Mouse (Mus musculus): ENCODE measurements around the gene Pdlim4. TPM values are rescaled to one million over a fixed set of nuclear protein-coding genes. Genes with fewer than 3 reads are reported as not detected.
A peak's percentile ranks its signal among the peaks of the same experiment; 100 is the strongest.

Pdlim4 gene
- 28.2 and 33.4 TPM in 2 replicates for polyA plus RNA-seq (2015; fragmentation: Nextera tagmentation; extraction: Ambion mirVana)

DNA sequence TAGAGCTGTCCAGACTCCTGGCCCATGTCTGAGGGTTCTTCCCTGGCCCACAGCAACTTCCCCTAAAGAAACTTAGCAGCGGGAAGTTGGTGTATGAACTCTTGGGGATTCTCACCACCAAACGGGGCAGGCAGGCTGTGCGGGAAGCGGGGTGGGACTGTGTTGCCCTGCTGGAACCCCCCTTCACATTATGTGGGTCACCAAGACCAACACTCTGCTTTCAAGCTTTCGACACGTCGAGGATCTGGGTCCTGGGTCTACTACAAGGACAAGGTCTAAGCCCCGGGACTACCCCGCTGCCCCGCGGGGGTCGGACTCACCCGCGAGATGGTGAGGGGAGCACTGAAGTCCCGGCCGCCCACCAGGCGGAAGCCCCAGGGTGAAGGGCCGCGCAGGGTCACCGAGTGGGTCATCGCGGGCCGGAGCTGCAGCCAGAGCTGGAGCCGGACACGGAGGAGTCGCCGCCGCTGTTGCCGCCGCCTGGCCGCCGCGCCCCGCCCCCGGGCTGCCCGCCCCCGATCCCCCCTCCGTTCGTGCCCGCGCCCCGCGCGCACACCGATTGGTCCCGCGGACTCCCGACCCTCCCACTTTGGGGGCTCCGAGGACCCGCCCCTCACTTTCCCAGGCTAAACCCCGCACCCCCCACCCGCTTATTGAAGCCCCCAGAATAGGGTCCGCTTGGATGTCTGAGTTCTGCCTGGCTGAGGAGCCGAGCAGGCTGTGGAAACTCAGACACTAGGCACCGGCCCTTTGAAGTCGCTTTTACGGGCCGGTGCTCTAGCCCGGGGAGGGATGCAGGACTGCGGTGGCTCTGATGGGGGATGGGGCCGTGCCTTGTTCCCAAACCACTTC is at the start of gene Pdlim4:
Gene Pdlim4, minus strand, starts transcription at position 495 of the 852 bp plus-strand sequence.
- peak within 1 kb of the TSS; percentile 55 for H3K4me3 ChIP-seq
- 0 out of 2 replicates have a peak, but pooled peaks cover 3% of the 10 kb centered on the region for H3K27me3 ChIP-seq
- H3K9me3 ChIP-seq = no peaks in the 10 kb centered on the region
- H3K4me2 ChIP-seq = peak within 1 kb of the TSS; percentile 95
- 2% methylated on average over 46 of the region's 61 CpGs for WGBS
- peak within 1 kb of the TSS; percentile 61 for H3K9ac ChIP-seq
- ATAC-seq (ENCODE audit: low FRiP score, low read depth) = peak; percentile 65
- no peaks in the 10 kb centered on the region for H3K36me3 ChIP-seq
- H3K27ac ChIP-seq (replicated peaks) = peak within 1 kb of the TSS; percentile 14; the same call in 1 of the 2 replicates
- H3K4me1 ChIP-seq (replicated peaks) = peaks cover 20% of the 10 kb centered on the region

DNA sequence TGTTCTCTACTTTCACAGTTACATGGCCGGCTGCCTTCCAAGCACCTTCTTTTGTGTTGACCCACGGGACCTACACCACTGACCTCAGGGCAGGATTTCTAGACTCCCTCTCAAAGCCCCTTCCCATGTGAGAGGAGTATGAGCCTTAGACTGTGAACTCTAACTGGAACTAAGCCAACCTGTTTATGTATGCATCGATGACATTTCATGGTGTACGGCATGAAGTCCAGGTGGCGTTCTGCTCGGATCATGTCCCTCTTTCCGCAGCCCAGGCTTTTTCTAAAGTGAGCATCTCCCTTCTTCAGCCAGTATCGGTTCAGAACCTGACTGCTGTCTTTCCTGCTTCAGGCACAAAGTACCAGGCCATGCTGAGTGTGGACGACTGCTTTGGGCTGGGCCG is 48.3 kb upstream of the Pdlim4 start:
- peaks cover 35% of the 10 kb centered on the region for H3K4me1 ChIP-seq (replicated peaks)
- no peak overlapping the region for H3K4me3 ChIP-seq
- 75% methylated on average over 10 of the region's 10 CpGs for WGBS
- no peak overlapping the region for H3K4me2 ChIP-seq
- no peaks in the 10 kb centered on the region for H3K9me3 ChIP-seq
- no peak for ATAC-seq (ENCODE audit: low FRiP score, low read depth)
- H3K36me3 ChIP-seq = no peaks in the 10 kb centered on the region
- no peaks in the 10 kb centered on the region for H3K27me3 ChIP-seq
- H3K27ac ChIP-seq (replicated peaks) = no peak overlapping the region
- no peak overlapping the region for H3K9ac ChIP-seq

DNA sequence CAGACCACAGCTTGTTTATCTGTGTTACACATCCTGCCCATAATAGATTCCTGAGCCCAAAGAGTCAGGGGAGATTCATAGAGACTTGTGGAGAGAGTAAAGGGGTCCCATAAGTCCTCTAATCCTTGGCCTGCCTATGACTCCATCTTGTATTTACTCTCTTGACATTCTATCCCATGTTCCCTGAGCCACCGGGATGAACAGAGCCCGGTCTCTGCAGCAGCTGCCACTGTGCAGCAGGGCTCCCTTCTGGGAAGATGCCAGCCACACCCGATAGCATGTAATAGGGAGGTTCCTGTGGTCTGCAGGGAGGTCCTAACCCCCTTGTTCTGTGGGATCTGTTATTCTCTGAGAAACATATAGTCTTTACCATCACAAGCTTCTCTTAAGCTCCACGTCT is 47.6 kb upstream of the Pdlim4 start:
- WGBS = 62% methylated on average over 4 of the region's 4 CpGs
- Histone ChIP-seq H3K9me3 (no peaks in the 10 kb centered on the region), H3K4me3 (no peak overlapping the region), H3K4me1 (replicated peaks) (peaks cover 41% of the 10 kb centered on the region), H3K27me3 (no peaks in the 10 kb centered on the region), H3K36me3 (no peaks in the 10 kb centered on the region), H3K9ac (no peak overlapping the region), H3K27ac (replicated peaks) (no peak overlapping the region), H3K4me2 (no peak overlapping the region)
- ATAC-seq (ENCODE audit: low FRiP score, low read depth) = no peak

DNA sequence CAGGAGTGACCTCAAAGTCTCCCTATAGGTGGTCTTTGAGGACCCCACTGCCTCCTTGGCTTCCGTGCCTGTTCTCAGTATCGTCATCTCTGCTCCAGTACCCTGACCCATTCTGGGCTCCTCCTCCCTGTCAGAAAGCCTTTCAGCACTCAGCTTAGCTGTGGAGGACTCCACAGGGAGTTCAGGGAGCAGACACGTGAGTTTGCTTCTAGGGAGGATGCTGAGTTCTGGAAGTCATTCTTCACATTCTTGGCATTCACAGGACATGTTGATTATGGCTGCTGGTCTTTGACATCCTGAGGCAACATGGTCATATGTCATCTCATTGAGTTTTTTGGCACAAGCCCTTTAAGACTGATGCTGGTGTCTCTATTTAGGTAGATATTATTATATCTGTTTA is 47.1 kb upstream of the Pdlim4 start:
- ATAC-seq (ENCODE audit: low FRiP score, low read depth) = no peak
- no peak overlapping the region for H3K4me3 ChIP-seq
- H3K4me1 ChIP-seq (replicated peaks) = peaks cover 43% of the 10 kb centered on the region
- no peaks in the 10 kb centered on the region for H3K9me3 ChIP-seq
- no peak overlapping the region for H3K4me2 ChIP-seq
- H3K9ac ChIP-seq = no peak overlapping the region
- H3K27ac ChIP-seq (replicated peaks) = no peak overlapping the region
- H3K36me3 ChIP-seq = no peaks in the 10 kb centered on the region
- 41% methylated on average over 3 of the region's 3 CpGs for WGBS
- H3K27me3 ChIP-seq = no peaks in the 10 kb centered on the region

DNA sequence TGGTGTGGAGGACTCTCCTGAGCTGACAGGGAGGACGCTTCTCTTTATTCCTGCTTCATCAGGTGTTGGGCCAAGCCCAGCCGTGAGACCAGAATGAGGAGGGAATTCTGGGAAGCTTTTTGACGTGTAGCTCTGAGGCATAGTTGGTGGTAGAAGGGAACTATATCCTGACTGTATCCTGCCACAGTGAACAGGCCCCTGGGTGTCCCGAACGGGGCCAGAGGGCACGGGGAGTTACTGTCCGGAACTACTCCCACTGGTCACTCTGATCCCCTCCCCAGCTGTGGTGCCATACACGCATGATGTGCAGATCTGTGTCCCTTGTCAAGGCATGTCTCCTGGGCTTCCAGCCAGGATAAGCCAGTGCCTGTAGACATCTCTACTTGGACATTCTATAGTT is 46.5 kb upstream of the Pdlim4 start:
- Histone ChIP-seq H3K9ac (no peak overlapping the region), H3K4me3 (no peak overlapping the region), H3K27me3 (no peaks in the 10 kb centered on the region), H3K27ac (replicated peaks) (no peak overlapping the region), H3K36me3 (no peaks in the 10 kb centered on the region), H3K4me2 (no peak overlapping the region), H3K9me3 (no peaks in the 10 kb centered on the region), H3K4me1 (replicated peaks) (peaks cover 43% of the 10 kb centered on the region)
- no peak for ATAC-seq (ENCODE audit: low FRiP score, low read depth)
- 89% methylated on average over 8 of the region's 8 CpGs for WGBS

DNA sequence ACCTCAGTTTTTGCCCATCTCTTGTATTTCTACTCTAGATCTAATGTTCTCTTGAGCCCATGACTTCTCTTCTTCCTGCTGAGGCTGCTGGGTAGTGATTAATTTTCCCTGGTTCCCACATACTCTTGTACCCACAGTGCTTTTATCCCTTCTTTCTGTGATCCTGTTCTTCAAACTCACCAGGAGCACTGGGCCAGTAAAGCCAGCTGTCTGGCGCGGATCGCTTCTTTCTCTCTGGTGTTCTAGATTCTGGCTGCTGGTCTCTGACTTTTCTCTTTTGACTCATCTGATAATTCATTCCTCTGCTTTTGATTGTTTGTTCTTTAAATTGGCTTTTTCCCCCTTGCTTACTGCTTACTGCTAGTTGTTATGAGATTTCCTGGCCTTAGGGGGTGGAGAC is 45.9 kb upstream of the Pdlim4 start:
- no peaks in the 10 kb centered on the region for H3K27me3 ChIP-seq
- H3K4me1 ChIP-seq (replicated peaks) = peaks cover 43% of the 10 kb centered on the region
- H3K4me3 ChIP-seq = no peak overlapping the region
- H3K4me2 ChIP-seq = no peak overlapping the region
- H3K9ac ChIP-seq = no peak overlapping the region
- ATAC-seq (ENCODE audit: low FRiP score, low read depth) = no peak
- no peaks in the 10 kb centered on the region for H3K36me3 ChIP-seq
- H3K9me3 ChIP-seq = no peaks in the 10 kb centered on the region
- H3K27ac ChIP-seq (replicated peaks) = no peak overlapping the region
- 93% methylated on average over 3 of the region's 3 CpGs for WGBS

DNA sequence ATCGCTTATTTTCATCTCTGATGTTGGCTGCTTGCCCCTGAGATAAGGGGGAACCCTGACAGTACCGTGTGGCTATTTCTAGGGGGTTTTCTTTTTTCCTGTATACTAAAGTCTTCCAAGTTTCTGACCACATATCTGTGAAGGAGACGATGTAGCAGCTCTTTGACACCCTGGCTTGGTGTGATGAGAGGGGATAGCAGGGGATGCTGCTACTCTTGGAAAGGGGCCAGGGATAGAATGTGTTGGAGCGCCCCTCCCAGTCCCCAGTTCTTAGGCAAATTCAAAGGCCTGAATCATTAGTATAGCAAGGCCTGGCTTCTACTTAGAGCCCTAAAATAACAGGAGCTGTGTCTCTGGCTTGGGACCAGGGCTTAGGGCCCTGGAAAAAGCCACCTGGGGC is 44.5 kb upstream of the Pdlim4 start:
- Histone ChIP-seq H3K27ac (replicated peaks) (peak overlapping the region; percentile 82), H3K27me3 (no peaks in the 10 kb centered on the region), H3K9me3 (no peaks in the 10 kb centered on the region), H3K36me3 (no peaks in the 10 kb centered on the region), H3K9ac (peak overlapping the region; percentile 31; the same call in 1 of the 2 replicates), H3K4me2 (peak overlapping the region; percentile 39), H3K4me3 (peak overlapping the region; percentile 13; the same call in 1 of the 2 replicates), H3K4me1 (replicated peaks) (peaks cover 43% of the 10 kb centered on the region)
- 18% methylated on average over 4 of the region's 4 CpGs for WGBS
- ATAC-seq (ENCODE audit: low FRiP score, low read depth) = peak; percentile 16; the same call in 1 of the 2 replicates

DNA sequence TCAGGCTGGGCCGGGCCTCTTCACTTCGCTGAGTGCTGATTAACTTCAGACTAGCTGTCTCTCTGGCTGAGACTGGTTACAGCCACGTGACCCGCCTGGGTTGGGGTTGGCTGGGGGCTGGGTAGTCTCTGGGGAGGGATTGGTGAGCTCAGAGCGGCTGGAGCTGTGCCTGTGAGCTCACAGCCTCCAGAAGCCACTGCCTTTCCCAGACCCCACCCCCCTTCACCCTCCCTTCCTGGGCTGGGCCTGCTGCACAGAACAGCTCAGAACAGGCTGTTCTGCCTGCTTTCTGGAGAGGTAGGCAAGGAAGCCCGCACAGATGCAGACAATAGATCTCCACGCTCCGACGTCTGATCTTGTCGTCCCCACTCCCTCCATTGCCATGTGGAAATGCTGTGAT is 44.1 kb upstream of the Pdlim4 start:
- Histone ChIP-seq H3K4me3 (peak overlapping the region; percentile 13; the same call in 1 of the 2 replicates), H3K36me3 (no peaks in the 10 kb centered on the region), H3K9ac (peak overlapping the region; percentile 31; the same call in 1 of the 2 replicates), H3K9me3 (no peaks in the 10 kb centered on the region), H3K4me1 (replicated peaks) (peaks cover 43% of the 10 kb centered on the region), H3K27ac (replicated peaks) (peak overlapping the region; percentile 82), H3K4me2 (peak overlapping the region; percentile 39), H3K27me3 (no peaks in the 10 kb centered on the region)
- ATAC-seq (ENCODE audit: low FRiP score, low read depth) = peak; percentile 96
- 0% methylated on average over 10 of the region's 10 CpGs for WGBS

DNA sequence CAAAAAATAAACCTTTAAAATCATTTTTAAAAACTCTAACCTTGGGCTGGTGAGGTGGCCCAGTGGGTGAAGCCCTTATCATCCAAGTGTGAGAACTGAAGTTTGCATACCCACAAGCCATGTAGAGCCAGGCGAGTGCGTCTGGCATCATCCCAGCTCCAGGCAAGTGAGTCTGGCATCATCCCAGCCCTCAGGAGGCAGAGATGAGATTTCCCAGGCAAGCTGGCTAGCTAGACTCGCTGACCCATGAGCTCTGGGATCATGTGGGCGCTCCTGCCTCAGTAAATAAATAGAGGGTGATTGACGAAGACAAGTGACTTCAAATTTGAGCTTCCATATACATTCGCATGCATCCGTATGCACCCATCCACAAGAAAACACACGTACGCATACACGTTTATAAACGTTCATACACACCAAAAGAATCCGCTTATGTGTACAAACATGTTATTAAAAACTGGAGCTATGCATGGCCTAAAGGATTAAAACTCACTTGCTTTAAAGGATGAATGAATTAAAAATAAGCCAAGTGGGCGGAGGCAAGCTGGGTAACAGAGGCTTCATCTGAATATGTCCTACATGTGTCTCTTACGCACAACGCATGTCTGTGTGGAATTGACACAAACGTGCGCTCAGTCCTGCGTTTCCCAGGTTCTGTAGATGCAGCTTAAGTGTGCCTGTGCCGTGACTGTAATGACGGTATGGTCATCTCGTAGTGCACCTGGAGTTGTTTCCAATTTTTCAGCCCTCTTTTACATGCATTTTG is 43.3 kb upstream of the Pdlim4 start:
- Histone ChIP-seq H3K4me1 (replicated peaks) (peaks cover 45% of the 10 kb centered on the region), H3K4me2 (no peak overlapping the region), H3K27ac (replicated peaks) (peak overlapping the region; percentile 82), H3K9me3 (no peaks in the 10 kb centered on the region), H3K4me3 (no peak overlapping the region), H3K36me3 (no peaks in the 10 kb centered on the region), H3K27me3 (no peaks in the 10 kb centered on the region), H3K9ac (no peak overlapping the region)
- ATAC-seq (ENCODE audit: low FRiP score, low read depth) = no peak
- WGBS = 62% methylated on average over 21 of the region's 21 CpGs

DNA sequence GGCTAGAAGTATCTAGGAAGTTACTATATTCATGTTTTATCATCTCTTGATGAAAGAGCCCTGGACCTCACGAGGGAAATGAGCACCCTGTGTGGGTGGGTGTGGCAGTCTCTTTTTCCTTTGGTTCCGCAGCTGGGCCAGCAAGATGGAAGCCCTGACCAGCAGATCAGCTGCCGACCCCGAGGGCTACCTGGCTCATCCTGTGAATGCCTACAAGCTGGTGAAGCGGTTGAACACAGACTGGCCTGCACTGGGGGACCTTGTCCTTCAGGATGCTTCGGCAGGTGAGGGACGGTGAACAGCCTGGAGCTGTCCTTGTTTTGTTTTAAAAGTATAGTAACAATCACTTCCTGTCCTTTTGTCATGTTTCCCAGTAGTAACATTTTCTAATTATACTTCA is 42.5 kb upstream of the Pdlim4 start:
- ATAC-seq (ENCODE audit: low FRiP score, low read depth) = no peak
- H3K9ac ChIP-seq = no peak overlapping the region
- H3K4me2 ChIP-seq = no peak overlapping the region
- H3K4me1 ChIP-seq (replicated peaks) = peaks cover 47% of the 10 kb centered on the region
- H3K36me3 ChIP-seq = no peaks in the 10 kb centered on the region
- H3K27me3 ChIP-seq = no peaks in the 10 kb centered on the region
- no peak overlapping the region for H3K27ac ChIP-seq (replicated peaks)
- 90% methylated on average over 7 of the region's 7 CpGs for WGBS
- no peak overlapping the region for H3K4me3 ChIP-seq
- no peaks in the 10 kb centered on the region for H3K9me3 ChIP-seq

DNA sequence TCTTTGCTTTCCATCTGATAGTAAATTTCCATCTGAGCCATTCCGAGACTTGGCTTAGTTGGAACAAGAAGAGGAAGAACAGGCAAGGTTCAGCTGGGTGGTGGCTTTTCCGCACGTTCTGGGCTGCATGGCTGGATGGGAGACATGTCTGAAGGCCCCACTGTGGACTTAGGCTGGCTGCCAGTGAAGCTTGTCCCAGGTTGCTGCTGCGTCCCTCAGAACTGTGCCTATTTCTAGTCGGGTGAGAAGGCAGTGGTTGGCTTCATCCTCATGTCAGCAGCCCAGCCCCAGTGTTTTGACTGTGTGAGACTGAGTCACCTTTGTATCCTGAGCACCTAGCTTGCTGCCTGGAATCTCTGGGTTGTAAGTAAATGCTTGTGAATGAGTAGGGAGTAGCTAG is 40.1 kb upstream of the Pdlim4 start:
- no peaks in the 10 kb centered on the region for H3K27me3 ChIP-seq
- H3K4me3 ChIP-seq = no peak overlapping the region
- H3K4me2 ChIP-seq = no peak overlapping the region
- peaks cover 41% of the 10 kb centered on the region for H3K4me1 ChIP-seq (replicated peaks)
- 67% methylated on average over 5 of the region's 5 CpGs for WGBS
- no peaks in the 10 kb centered on the region for H3K9me3 ChIP-seq
- H3K27ac ChIP-seq (replicated peaks) = no peak overlapping the region
- ATAC-seq (ENCODE audit: low FRiP score, low read depth) = no peak
- no peak overlapping the region for H3K9ac ChIP-seq
- no peaks in the 10 kb centered on the region for H3K36me3 ChIP-seq

DNA sequence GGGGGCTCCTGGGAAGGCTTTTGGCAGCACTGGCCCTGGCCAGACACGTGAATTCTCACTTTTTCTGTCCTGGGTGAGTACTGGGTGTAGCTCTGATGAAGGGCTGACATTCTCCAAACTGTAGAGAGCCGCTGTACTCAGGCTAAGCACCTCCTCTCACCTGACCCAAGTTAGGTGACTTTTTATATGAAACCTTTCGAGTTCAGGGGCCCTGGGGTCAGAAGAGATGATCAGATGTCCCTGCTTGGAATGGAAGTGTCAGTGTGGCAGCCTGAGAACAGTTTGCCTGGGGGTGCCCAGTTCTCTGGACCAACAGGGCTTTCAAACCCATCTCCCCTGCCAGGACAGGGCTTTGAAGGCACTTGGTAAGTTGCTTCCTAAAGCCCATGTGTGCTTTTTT is 39.3 kb upstream of the Pdlim4 start:
- Histone ChIP-seq H3K27me3 (no peaks in the 10 kb centered on the region), H3K9me3 (no peaks in the 10 kb centered on the region), H3K4me3 (no peak overlapping the region), H3K4me2 (no peak overlapping the region), H3K9ac (no peak overlapping the region), H3K4me1 (replicated peaks) (peaks cover 33% of the 10 kb centered on the region), H3K27ac (replicated peaks) (no peak overlapping the region), H3K36me3 (no peaks in the 10 kb centered on the region)
- 62% methylated on average over 3 of the region's 3 CpGs for WGBS
- ATAC-seq (ENCODE audit: low FRiP score, low read depth) = no peak

Measured in hindbrain, embryonic 15.5 days (tissue).